Mouse (Mus musculus) left cerebral cortex, adult 2 months (tissue): ENCODE results near the gene Maml2. TPM values are rescaled to one million over a fixed set of nuclear protein-coding genes. Genes with fewer than 3 reads are reported as not detected.

Experiments used
- DNase-seq, 2 experiments: peaks; one replicate each; pipeline ENCODE4 v3.0.0; 2021 to 2022; ENCODE audit warnings: low spot score in 2 of 2, mixed read lengths in 1 of 2; ENCODE audit errors: extremely low spot score in 1 of 2
- H3K27ac ChIP-seq: fragments of 200-600 bp; 2 replicates; pipeline ENCODE4 v1.8.1; 2022
- H3K4me3 ChIP-seq: fragments of 200-600 bp; 2 replicates; pipeline ENCODE4 v1.8.1; 2022
- CTCF ChIP-seq: fragments of 200-600 bp; IDR thresholded peaks from 2 replicates; pipeline ENCODE4 v1.8.1; 2022; ENCODE audit warnings: antibody characterized with exemption, mild to moderate bottlenecking, moderate library complexity
- intact Hi-C: fragments of 180-260 bp; cut with DNase I; formaldehyde crosslinking; loops from one replicate; pipeline ENCODE4 v1.15.1; 2025
- total RNA-seq, 2 experiments: library from RNA; stranded (reverse); gene quantifications; 2 replicates each; pipeline ENCODE4 v1.2.3; 2021

Maml2 gene
- total RNA-seq, 2 experiments from 2014 or later: 7.1 to 7.2 TPM

DNA sequence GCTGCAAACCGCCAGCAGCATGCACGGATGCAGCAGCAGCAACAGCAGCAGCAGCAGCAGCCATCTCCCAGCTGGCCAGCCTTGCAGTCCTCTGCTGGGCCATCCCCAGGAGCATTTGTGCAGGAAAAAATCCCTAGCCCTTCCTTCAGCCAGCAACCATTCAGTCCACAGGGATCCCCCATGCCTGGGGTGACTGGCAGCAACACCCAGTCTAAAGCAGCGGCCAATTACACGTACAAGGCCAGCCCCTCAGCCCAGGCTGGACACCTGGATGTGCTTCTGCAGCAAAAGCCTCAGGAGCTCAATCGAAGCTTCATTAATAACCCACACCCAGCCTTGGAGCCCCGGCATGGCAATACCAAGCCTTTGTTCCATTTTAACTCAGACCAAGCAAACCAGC is 323.0 kb downstream of the Maml2 start:
- intact Hi-C loops: no loop called here
- Histone ChIP-seq H3K4me3 (no peak overlapping the region), H3K27ac (no peak overlapping the region)
- TF ChIP-seq CTCF: no peak
- DNase-seq: no peak

DNA sequence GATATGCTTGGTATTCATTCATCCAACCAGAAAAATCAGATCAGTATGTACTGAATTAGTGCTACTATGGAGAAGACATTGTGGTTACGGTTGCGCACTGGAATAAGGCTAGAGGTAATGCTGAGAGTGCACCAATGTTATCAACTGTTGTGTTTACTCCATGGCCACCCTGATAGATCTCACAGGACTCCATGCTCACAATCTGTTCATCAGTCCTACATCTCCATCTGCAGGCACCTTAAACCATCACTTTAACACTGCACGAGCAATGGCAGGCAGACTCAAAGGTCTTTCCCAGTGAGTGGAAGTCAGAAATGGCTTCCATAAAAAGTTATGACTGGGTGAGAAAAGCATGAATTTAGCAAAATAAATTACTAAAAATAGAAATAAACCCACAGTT is 324.2 kb downstream of the Maml2 start:
- H3K4me3 ChIP-seq: no peak overlapping the region
- intact Hi-C loops: no loop called here
- no peak for DNase-seq
- TF ChIP-seq CTCF: no peak; the same call in 1 of the 2 replicates
- H3K27ac ChIP-seq: no peak overlapping the region

DNA sequence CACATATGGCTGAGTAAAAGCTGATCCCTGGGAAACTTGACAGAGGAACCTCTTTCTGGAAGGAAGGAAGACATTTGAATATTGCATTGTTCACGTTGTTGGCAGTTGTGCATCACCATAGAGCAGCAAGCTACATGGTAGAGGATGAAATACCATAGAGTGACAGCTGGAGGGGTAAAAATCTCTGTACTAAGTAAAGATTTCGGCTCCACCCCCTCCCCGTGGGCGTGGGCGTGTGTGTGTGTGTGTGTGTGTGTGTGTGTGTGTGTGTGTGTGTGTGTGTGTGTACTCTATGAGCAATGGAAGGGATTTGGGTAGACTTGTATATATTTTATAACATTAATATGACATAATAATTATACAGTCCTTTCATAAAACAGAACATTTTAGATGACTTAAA is 324.7 kb downstream of the Maml2 start:
- H3K27ac ChIP-seq: no peak overlapping the region
- intact Hi-C loops: no loop called here
- no peak for DNase-seq
- no peak overlapping the region for H3K4me3 ChIP-seq
- TF ChIP-seq CTCF: no peak

DNA sequence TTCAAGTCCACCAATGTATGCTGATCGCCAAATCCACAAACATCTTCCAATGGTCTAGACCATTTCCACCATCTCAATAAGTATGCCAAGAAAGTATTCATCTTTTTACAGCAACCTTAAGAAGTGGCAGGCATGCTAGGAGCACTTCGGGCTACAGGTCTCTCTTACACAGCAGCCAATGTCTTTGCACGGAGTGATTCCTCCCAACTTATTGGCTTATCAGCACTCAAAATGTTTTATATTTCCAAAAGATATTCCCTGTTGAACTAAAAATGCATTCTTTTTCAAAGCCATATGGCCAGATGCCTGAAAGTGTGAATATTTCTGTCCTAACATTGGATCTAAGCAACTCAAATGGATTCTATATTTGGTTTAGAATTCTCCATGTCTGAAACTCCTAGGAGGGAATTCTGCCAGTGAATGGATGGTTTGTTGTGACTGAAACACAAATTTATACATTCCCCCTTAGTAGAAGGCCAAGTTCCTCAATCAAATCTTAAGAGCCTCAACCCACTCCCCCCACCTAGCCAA is 326.2 kb downstream of the Maml2 start:
- intact Hi-C loops: no loop called here
- Histone ChIP-seq H3K27ac (no peak overlapping the region), H3K4me3 (no peak overlapping the region)
- TF ChIP-seq CTCF: no peak
- DNase-seq: no peak

DNA sequence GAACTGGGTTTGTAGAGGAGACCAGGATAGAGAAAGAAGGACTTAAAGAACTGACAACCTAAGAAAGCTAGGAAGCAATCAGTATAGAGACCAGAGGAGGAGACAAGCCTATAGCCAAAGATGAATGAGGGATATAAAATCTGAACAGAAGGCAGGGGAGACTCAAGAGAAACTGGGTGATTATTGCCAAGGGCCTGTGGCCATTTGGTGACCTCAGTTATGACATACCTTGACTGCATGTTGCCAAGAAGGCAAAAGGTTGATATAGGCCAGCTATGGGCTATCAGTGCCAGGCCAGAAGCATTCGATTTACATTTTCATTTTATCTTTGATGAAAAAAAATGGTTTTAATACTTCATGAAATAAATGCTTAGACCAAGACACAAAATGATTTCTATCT is 327.0 kb downstream of the Maml2 start:
- TF ChIP-seq CTCF: no peak
- Histone ChIP-seq H3K4me3 (no peak overlapping the region), H3K27ac (no peak overlapping the region)
- intact Hi-C loops: no loop called here
- DNase-seq: no peak

DNA sequence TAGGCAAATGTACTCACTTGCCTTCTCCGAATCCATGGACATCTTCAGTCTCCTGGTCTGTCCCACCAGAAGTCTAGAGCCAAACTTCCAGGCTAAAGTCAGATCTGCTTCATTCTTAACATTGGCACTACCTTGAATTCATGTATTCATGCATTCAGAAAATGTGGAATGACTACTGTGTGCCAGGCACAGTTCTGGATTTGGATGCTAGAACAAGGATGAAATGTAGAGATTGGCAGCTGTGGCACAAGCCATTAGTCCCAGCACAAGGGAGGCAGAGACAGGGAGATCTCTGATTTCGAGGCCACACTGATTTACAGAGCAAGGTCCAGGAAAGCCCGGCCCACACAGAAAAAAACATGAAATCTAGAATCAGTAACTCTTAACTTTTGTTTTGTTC is 327.5 kb downstream of the Maml2 start:
- Histone ChIP-seq H3K4me3 (no peak overlapping the region), H3K27ac (no peak overlapping the region)
- intact Hi-C loops: no loop called here
- TF ChIP-seq CTCF: no peak
- DNase-seq: no peak

DNA sequence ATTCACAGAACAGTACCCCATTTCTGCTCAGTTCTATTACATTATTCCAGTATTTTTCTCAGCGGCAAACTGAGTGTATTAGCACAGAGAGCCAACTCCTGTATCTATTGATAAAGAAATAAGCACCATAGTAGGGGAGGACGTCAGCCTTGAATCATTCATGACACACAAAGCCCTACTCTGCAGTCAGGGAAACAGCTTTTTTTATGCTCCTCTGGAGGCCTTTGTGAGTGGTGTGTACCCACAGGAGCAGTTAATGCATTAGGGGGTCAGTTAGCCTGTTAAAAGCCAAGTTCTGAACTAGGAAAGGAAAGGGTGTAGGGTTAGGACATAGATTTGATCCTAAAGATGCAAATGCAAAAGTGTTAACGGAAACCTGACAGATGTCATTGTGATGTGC is 328.7 kb downstream of the Maml2 start:
- no peak overlapping the region for H3K4me3 ChIP-seq
- no peak overlapping the region for H3K27ac ChIP-seq
- intact Hi-C loops: no loop called here
- no peak for TF ChIP-seq CTCF
- DNase-seq: no peak

DNA sequence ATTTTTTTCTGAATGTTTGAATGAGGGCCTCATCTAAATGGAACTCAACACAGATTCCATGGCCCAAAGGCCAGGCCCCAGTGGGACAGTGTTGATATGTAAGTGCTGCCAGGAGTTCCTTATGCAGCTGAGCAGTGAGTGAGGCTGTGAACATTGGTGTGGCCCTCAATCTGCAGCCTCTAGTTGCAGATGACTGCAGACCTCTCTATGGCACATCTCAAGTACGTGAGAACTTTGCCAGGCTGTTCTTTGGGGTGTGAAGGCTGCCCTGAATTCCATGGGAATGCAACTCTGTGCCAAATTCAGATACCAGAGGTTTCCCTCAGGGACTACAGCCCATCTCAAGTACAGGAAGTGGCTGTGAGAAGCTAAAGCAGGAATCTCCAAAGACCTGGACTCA is 335.6 kb downstream of the Maml2 start:
- no peak overlapping the region for H3K4me3 ChIP-seq
- TF ChIP-seq CTCF: no peak
- DNase-seq: no peak
- intact Hi-C loops: no loop called here
- H3K27ac ChIP-seq: no peak overlapping the region

DNA sequence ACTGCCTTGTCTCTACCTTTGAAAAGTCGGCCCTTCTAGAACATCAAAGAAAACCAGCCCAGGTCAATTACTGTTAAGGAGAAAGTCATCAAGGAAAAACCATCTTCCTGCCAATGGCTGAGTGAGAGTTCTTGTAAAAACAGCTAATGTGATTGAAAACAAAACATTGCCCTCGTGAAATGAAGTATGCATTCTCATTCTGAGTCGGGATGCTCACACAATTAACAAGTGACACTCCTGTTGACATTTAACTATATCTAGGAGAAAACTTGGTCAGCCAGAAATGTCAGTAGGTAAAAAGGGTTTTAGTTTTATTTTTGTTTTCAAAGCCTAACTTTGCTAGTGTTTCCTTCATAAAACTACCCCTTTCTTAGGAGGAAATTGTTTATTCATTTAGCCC is 341.9 kb downstream of the Maml2 start:
- TF ChIP-seq CTCF: no peak
- DNase-seq: no peak
- Histone ChIP-seq H3K27ac (no peak overlapping the region), H3K4me3 (no peak overlapping the region)
- intact Hi-C loops: no loop called here

DNA sequence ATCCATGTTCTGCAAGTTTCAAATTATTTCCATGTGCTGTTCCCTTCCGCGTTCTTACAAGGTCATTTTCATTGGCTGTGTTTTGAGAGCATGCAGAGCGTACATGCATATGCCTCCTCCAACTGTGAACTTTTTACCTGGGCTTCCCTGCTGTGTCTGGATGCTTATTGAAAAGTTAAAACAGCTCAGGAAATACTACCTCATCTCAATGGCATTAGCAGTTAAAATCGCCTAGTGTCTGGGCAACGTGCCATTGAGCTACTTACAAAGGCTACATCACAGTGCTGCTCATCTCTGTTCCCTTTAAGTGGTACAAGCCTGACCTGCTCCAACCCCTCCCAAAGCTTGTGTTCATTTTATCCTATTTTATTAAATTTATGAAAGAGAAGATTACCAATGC is 347.4 kb downstream of the Maml2 start:
- Histone ChIP-seq H3K27ac (no peak overlapping the region), H3K4me3 (no peak overlapping the region)
- TF ChIP-seq CTCF: no peak
- intact Hi-C loops: no loop called here
- DNase-seq: no peak

DNA sequence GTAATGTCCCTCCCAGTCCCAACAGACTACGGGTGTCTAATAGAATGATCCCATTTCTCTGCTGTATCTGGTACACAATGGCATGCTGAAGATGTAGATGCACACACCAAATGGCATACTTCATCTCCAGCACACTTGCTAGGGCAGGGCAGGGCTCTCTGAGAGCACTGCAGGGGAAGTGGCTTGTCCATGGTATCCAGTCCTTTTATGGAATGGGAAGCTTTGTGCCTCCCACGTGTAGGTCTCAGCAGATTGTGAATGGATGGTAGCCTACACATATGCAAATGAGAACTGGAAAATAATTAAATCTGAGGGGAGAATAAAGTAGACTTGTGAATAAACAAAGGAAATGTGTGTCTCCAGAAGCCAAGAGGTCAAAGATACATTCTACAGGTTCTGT is 353.3 kb downstream of the Maml2 start:
- Histone ChIP-seq H3K27ac (no peak overlapping the region), H3K4me3 (no peak overlapping the region)
- intact Hi-C loops: loop anchor here (5.0 kb wide), 1 partner anchor 66 kb away; no protein-coding TSS in a partner anchor
- TF ChIP-seq CTCF: no peak
- DNase-seq: no peak

DNA sequence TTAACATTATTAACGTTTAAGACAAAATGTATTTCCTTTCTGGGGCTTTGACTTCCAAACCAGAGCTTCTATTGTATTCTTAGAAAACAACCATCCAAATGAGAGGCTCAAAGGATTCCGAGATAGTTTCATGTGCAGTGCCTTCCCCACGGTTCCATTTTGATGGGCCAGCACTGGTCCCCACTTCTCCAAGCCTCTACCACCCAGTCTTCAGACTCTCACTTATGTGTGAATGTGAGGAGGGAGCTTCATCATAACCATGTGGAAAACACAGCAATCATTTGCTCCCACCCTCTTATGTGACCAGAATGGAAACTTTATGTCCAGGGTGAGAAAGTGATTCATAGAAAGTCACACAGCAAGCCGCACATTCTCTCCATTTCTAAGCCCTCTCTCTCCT is 354.1 kb downstream of the Maml2 start:
- DNase-seq: no peak
- intact Hi-C loops: loop anchor here (5.0 kb wide), 1 partner anchor 65 kb away; no protein-coding TSS in a partner anchor
- Histone ChIP-seq H3K27ac (no peak overlapping the region), H3K4me3 (no peak overlapping the region)
- no peak for TF ChIP-seq CTCF

DNA sequence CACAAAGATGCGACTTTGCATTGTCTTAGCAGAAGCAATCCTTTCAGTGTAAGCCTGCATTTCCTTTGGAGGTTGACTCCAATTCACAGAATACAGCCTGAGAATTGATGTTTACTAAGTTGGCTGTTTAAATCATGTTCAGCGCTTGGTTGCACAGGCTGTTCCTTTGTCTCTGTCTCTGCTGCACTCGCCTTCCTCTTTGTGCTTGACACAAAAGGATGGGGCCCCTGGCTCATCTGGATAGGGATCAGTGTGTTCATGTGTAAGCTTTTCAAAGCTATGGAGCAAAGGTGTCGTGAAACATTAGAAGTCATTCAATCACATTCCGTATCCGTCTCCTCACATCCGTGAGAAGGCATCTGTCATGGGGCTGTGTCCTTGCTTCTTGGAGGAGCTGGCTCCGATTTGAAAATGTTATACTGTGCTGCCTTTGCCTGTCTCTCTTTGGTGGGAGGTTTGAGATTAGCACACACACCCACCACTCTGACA is 354.7 kb downstream of the Maml2 start:
- Histone ChIP-seq H3K27ac (no peak overlapping the region), H3K4me3 (no peak overlapping the region)
- TF ChIP-seq CTCF: no peak
- intact Hi-C loops: loop anchor here (5.0 kb wide), 1 partner anchor 65 kb away; no protein-coding TSS in a partner anchor
- DNase-seq: no peak

DNA sequence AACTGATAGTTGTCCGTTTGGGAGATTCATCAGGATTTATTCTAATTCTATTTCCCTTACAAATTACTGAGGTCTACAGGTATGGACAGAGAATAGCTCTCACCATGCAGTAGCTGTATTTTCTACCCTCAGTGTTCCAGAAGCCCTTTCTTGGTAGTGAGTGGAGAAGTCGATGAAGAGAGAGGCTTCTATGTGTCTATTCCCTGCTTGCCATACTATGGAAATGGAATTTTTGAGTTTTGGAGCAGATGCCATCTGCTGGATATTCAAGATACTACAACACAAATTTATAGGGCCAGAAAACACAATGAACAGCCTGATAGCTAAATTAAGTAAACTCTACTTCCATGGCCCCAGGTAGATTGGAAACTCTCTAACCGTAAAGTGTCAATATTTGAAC is 355.2 kb downstream of the Maml2 start:
- TF ChIP-seq CTCF: peak; percentile 79
- intact Hi-C loops: loop anchor here (1.0 to 5.0 kb wide), 3 partner anchors 64 to 411 kb away; no protein-coding TSS in a partner anchor
- no peak for DNase-seq
- Histone ChIP-seq H3K27ac (no peak overlapping the region), H3K4me3 (no peak overlapping the region)
